Mouse (Mus musculus) thymus, adult 2 months (tissue): ENCODE data around the gene Smad3. TPM values are rescaled to one million over a fixed set of nuclear protein-coding genes. Genes with fewer than 3 reads are reported as not detected.

ENCODE experiments used
- DNase-seq: peaks from one replicate; pipeline ENCODE4 v3.0.0; 2021
- H3K27ac ChIP-seq: fragments of 200-500 bp; 2 replicates; pipeline ENCODE4 v1.5.1; 2012; ENCODE audit warnings: low read length, control low read depth; ENCODE audit not compliant: control insufficient read depth, insufficient read depth
- H3K27me3 ChIP-seq: fragments of 200-500 bp; 2 replicates; pipeline ENCODE4 v1.6.1; 2012; ENCODE audit warnings: mild to moderate bottlenecking, low read length, moderate library complexity, mixed read lengths; ENCODE audit not compliant: control insufficient read depth, insufficient read depth
- H3K36me3 ChIP-seq: fragments of 200-500 bp; 2 replicates; pipeline ENCODE4 v1.6.1; 2012; ENCODE audit warnings: mild to moderate bottlenecking, low read length, moderate library complexity; ENCODE audit not compliant: control insufficient read depth, insufficient read depth
- H3K4me1 ChIP-seq: fragments of 200-500 bp; replicated peaks from 2 replicates; pipeline ENCODE4 v1.6.1; 2012; ENCODE audit warnings: low read length; ENCODE audit not compliant: control insufficient read depth, insufficient read depth
- H3K4me3 ChIP-seq: fragments of 200-500 bp; 2 replicates; pipeline ENCODE4 v1.5.1; 2012; ENCODE audit warnings: mild to moderate bottlenecking, low read length, control low read depth, moderate library complexity; ENCODE audit not compliant: control insufficient read depth, insufficient read depth
- CTCF ChIP-seq: fragments of 200-500 bp; IDR thresholded peaks from 2 replicates; pipeline ENCODE4 v1.5.1; 2012; ENCODE audit warnings: mild to moderate bottlenecking, control low read depth, low read length, moderate library complexity, borderline replicate concordance; ENCODE audit not compliant: control insufficient read depth, poor library complexity, insufficient read depth; ENCODE audit errors: extremely low read depth
- POLR2A ChIP-seq: fragments of 200-500 bp; IDR thresholded peaks from 2 replicates; pipeline ENCODE4 v1.6.1; 2012; ENCODE audit warnings: mild to moderate bottlenecking, low read length, control low read depth, moderate library complexity; ENCODE audit not compliant: control insufficient read depth, poor library complexity, insufficient read depth; ENCODE audit errors: extremely low read depth
- WGBS: fragments of 180-500 bp; shearing (Covaris S2); methylation state at CpG from one replicate; pipeline ENCODE4 v1.1.7; 2018; 5-methylcytosine and 5-hydroxymethylcytosine counted together
- polyA plus RNA-seq: library from polyadenylated mRNA; depleted of rRNA; stranded (reverse); fragments of >200 nt; gene quantifications from 2 replicates; pipeline ENCODE4 v1.2.3, GENCODE M21; 2012

Smad3 gene
- polyA plus RNA-seq, 1 experiment, result 63.4 TPM

- no peaks in the 10 kb centered on the region for H3K36me3 ChIP-seq
- DNase-seq, result no peak
- H3K27me3 ChIP-seq, result no peaks in the 10 kb centered on the region
- no peak overlapping the region for H3K27ac ChIP-seq
- TF ChIP-seq CTCF, result no peak
- TF ChIP-seq POLR2A, result no peak
- H3K4me3 ChIP-seq, result no peak overlapping the region
- WGBS, result 93% methylated on average over 6 of the region's 6 CpGs
- H3K4me1 ChIP-seq, result peaks cover 37% of the 10 kb centered on the region
Measured at GRCm38 (mm10) chr9:63704979-63705751, 52.6 kb downstream of the Smad3 start.

- 87% methylated on average over 5 of the region's 5 CpGs for WGBS
- DNase-seq, result no peak
- Histone ChIP-seq H3K4me1 (peaks cover 37% of the 10 kb centered on the region), H3K36me3 (no peaks in the 10 kb centered on the region), H3K4me3 (no peak overlapping the region), H3K27me3 (no peaks in the 10 kb centered on the region), H3K27ac (no peak overlapping the region)
- no peak for TF ChIP-seq POLR2A
- TF ChIP-seq CTCF, result no peak
Measured at GRCm38 (mm10) chr9:63704131-63704530, 53.7 kb downstream of the Smad3 start.

GRCm38 (mm10) chr9:63703236-63703785 is 54.5 kb downstream of the Smad3 start:
- no peak overlapping the region for H3K27ac ChIP-seq
- no peak overlapping the region for H3K4me3 ChIP-seq
- WGBS, result 82% methylated on average over 7 of the region's 7 CpGs
- no peak for DNase-seq
- H3K27me3 ChIP-seq, result no peaks in the 10 kb centered on the region
- no peaks in the 10 kb centered on the region for H3K36me3 ChIP-seq
- TF ChIP-seq CTCF (no peak), POLR2A (no peak)
- H3K4me1 ChIP-seq, result peaks cover 42% of the 10 kb centered on the region

- 92% methylated on average over 16 of the region's 16 CpGs for WGBS
- H3K36me3 ChIP-seq, result no peaks in the 10 kb centered on the region
- no peak for TF ChIP-seq CTCF
- no peak overlapping the region for H3K27ac ChIP-seq
- peaks cover 42% of the 10 kb centered on the region for H3K4me1 ChIP-seq
- no peak overlapping the region for H3K4me3 ChIP-seq
- no peaks in the 10 kb centered on the region for H3K27me3 ChIP-seq
- no peak for DNase-seq
Measured at GRCm38 (mm10) chr9:63702502-63703013, 55.2 kb downstream of the Smad3 start.

GRCm38 (mm10) chr9:63701957-63702309 is 55.9 kb downstream of the Smad3 start:
- Histone ChIP-seq H3K36me3 (no peaks in the 10 kb centered on the region), H3K4me1 (peaks cover 41% of the 10 kb centered on the region)

GRCm38 (mm10) chr9:63701258-63701956 is 56.4 kb downstream of the Smad3 start:
- H3K36me3 ChIP-seq, result no peaks in the 10 kb centered on the region
- DNase-seq, result no peak
- TF ChIP-seq POLR2A, result no peak
- no peak for TF ChIP-seq CTCF
- no peaks in the 10 kb centered on the region for H3K27me3 ChIP-seq
- H3K4me1 ChIP-seq, result peaks cover 38% of the 10 kb centered on the region
- no peak overlapping the region for H3K27ac ChIP-seq
- H3K4me3 ChIP-seq, result no peak overlapping the region
- 97% methylated on average over 10 of the region's 10 CpGs for WGBS

More at GRCm38 (mm10) chr9:63701957-63702309, 55.9 kb downstream of the Smad3 start:
- TF ChIP-seq CTCF (no peak), POLR2A (no peak)
- Histone ChIP-seq H3K27ac (no peak overlapping the region), H3K4me3 (no peak overlapping the region), H3K27me3 (no peaks in the 10 kb centered on the region)
- no peak for DNase-seq
- 94% methylated on average over 4 of the region's 4 CpGs for WGBS
